Mouse (Mus musculus): ENCODE measurements around the gene Gtf2f2.

DNA sequence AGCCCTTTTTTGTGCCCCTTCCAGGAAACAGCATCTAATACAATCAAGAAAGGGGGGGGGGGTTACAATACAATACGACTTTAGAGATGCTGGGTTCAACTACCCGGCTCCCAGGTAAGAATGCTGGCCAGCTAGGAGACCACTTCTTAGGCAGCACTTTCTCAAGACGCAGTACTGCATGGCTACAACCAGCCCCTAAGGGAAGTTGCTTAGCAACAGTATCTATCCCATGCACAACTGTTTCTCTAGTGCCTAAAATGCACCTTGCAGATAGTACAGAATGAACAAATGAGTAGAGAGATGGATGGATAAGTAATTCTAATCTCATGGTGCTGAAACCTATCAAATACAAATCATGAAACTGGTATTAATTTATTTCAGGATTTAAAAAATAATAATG, 63.0 kb downstream of the Gtf2f2 start:
- TF ChIP-seq EP300 (IDR thresholded peaks at IDR 0.05; ENCODE audit: low read depth), result no peak
- no peak for TF ChIP-seq CTCF (IDR thresholded peaks at IDR 0.05; ENCODE audit: low read depth)

All from liver, postnatal 0 days (tissue).